Mouse (Mus musculus) lung, postnatal 0 days (tissue): Measurements from ENCODE around the gene Loxl3. TPM values are rescaled to one million over a fixed set of nuclear protein-coding genes. Genes with fewer than 3 reads are reported as not detected.

ENCODE experiments used
- ATAC-seq: fragments of 200-750 bp; cut with Nextera tagmentation; 2 replicates; pipeline ENCODE4 v1.8.0; 2017; ENCODE audit warnings: moderate library complexity
- DNase-seq: peaks from one replicate; pipeline ENCODE4 v3.0.0-alpha.2; 2016; ENCODE audit warnings: low spot score
- H3K27ac ChIP-seq: fragments of 300-500 bp; sonication (generic); 2 replicates; pipeline ENCODE4 v1.5.1; 2014; ENCODE audit warnings: antibody characterized with exemption, mild to moderate bottlenecking, low read length, mixed read lengths
- H3K27me3 ChIP-seq: fragments of 300-500 bp; sonication (generic); replicated peaks from 2 replicates; pipeline ENCODE4 v1.6.1; 2014; ENCODE audit warnings: low read length, mixed read lengths; ENCODE audit not compliant: insufficient read depth
- H3K36me3 ChIP-seq: fragments of 300-500 bp; sonication (generic); 2 replicates; pipeline ENCODE4 v1.6.1; 2014; ENCODE audit warnings: low read length, mixed read lengths; ENCODE audit not compliant: insufficient read depth
- H3K4me1 ChIP-seq: fragments of 300-500 bp; sonication (generic); 2 replicates; pipeline ENCODE4 v1.6.1; 2014; ENCODE audit warnings: antibody characterized with exemption, low read depth, low read length, mixed read lengths; ENCODE audit not compliant: insufficient read depth
- H3K4me2 ChIP-seq: fragments of 300-500 bp; sonication (generic); replicated peaks from 2 replicates; pipeline ENCODE4 v1.6.1; 2014; ENCODE audit warnings: low read depth, mild to moderate bottlenecking, low read length, moderate library complexity, mixed read lengths
- H3K4me3 ChIP-seq: fragments of 300-500 bp; sonication (generic); 2 replicates; pipeline ENCODE4 v1.5.1; 2014; ENCODE audit warnings: low read depth, low read length
- H3K9ac ChIP-seq: fragments of 300-500 bp; sonication (generic); replicated peaks from 2 replicates; pipeline ENCODE4 v1.6.1; 2014; ENCODE audit warnings: low read depth, mild to moderate bottlenecking
- H3K9me3 ChIP-seq: fragments of 300-500 bp; sonication (generic); 2 replicates; pipeline ENCODE4 v1.6.1; 2016; ENCODE audit warnings: low read length, mixed read lengths
- CTCF ChIP-seq: IDR thresholded peaks from 2 replicates; pipeline ENCODE4 v1.5.1; 2016; ENCODE audit warnings: antibody characterized with exemption, mild to moderate bottlenecking
- EP300 ChIP-seq: IDR thresholded peaks from 2 replicates; pipeline ENCODE4 v1.6.1; 2016; ENCODE audit warnings: antibody characterized with exemption, mild to moderate bottlenecking, control low read depth
- WGBS: fragments of 180-500 bp; shearing (Covaris S2); extraction: QIAGEN DNeasy Blood & Tissue Kit; methylation state at CpG from one replicate; pipeline ENCODE4 v1.1.7; 2014; 5-methylcytosine and 5-hydroxymethylcytosine counted together
- microRNA counts: library from miRNA; unstranded; fragments of <30 nt; microRNA quantifications from one replicate; lab custom pipeline; 2015
- microRNA-seq: library from miRNA; unstranded; fragments of <30 nt; microRNA quantifications from one replicate; pipeline ENCODE4, GENCODE M21; 2016
- polyA plus RNA-seq: library from polyadenylated mRNA; unstranded; fragments of >200 nt; fragmentation: Nextera tagmentation; extraction: Ambion mirVana; gene quantifications from 2 replicates; pipeline ENCODE4 v1.2.1, GENCODE M21; 2015

Loxl3 gene
- polyA plus RNA-seq, 1 experiment from 2014 or later: 10.1 TPM

- H3K4me1 ChIP-seq: peaks cover 7% of the 10 kb centered on the region
- no peak overlapping the region for H3K4me2 ChIP-seq
- no peaks in the 10 kb centered on the region for H3K36me3 ChIP-seq
- no peak for TF ChIP-seq CTCF
- no peak for TF ChIP-seq EP300
- no peak overlapping the region for H3K27ac ChIP-seq
- H3K4me3 ChIP-seq: no peak overlapping the region
- 55% methylated on average over 2 of the region's 2 CpGs for WGBS
- H3K27me3 ChIP-seq: no peaks in the 10 kb centered on the region
- ATAC-seq (no peak), DNase-seq (no peak)
- H3K9ac ChIP-seq: no peak overlapping the region
- no peaks in the 10 kb centered on the region for H3K9me3 ChIP-seq
Measured at GRCm38 (mm10) chr6:83098411-83098810, 64.4 kb downstream of the Loxl3 start.

GRCm38 (mm10) chr6:83101316-83101687 lies 67.3 kb downstream of the Loxl3 start, which contains the start of the genes Ccdc142 and Gm42688:
Ccdc142 (plus strand) TSS chr6:83101601.
Gm42688 (plus strand) TSS chr6:83101617.
- Histone ChIP-seq H3K4me1 (peaks cover 7% of the 10 kb centered on the region), H3K4me2 (peak within 1 kb of the TSS; percentile 91), H3K27ac (peak within 1 kb of the TSS; percentile 81), H3K36me3 (no peaks in the 10 kb centered on the region), H3K9me3 (no peaks in the 10 kb centered on the region), H3K9ac (peak within 1 kb of the TSS; percentile 43; the same call in 1 of the 2 replicates), H3K4me3 (peak within 1 kb of the TSS; percentile 69), H3K27me3 (no peaks in the 10 kb centered on the region)
- 4% methylated on average over 24 of the region's 25 CpGs for WGBS
- ATAC-seq: peak; percentile 93
- TF ChIP-seq EP300 (no peak), CTCF (peak; percentile 79)
- DNase-seq: peak; percentile 95

- peak; percentile 68 for TF ChIP-seq CTCF
- TF ChIP-seq EP300: no peak
- DNase-seq (peak; percentile 73), ATAC-seq (peak; percentile 86)
- H3K36me3 ChIP-seq: no peaks in the 10 kb centered on the region
- no peaks in the 10 kb centered on the region for H3K9me3 ChIP-seq
- 1% methylated on average over 62 of the region's 74 CpGs for whole genome bisulfite sequencing
- H3K27me3 ChIP-seq: no peaks in the 10 kb centered on the region
- H3K4me2 ChIP-seq: peak overlapping the region; percentile 91
- H3K4me3 ChIP-seq: peak overlapping the region; percentile 69
- peak overlapping the region; percentile 81 for H3K27ac ChIP-seq
- H3K4me1 ChIP-seq: peaks cover 7% of the 10 kb centered on the region
- H3K9ac ChIP-seq: peak overlapping the region; percentile 43; the same call in 1 of the 2 replicates
Measured at GRCm38 (mm10) chr6:83101688-83102556, 67.9 kb downstream of the Loxl3 start.

MicroRNAs within 50 kb of the gene (microRNA counts, 519-probe panel; counts per million panel counts)
- not detected for microRNA mmu-miR-3470a+mmu-miR-3470b (lab: Ali Mortazavi, UCI)

Small RNA genes lying within 50 kb of the gene (microRNA-seq; reads per million reads assigned to microRNA genes)
- gene Mir3470a (not detected), gene Mir7040 (not detected)

Other genes starting within 250 kb of the Loxl3 start
- 8.8 and 14.3 TPM in 2 replicates for gene Sema4f, start 94.4 kb upstream of the Loxl3 start, polyA plus RNA-seq
- gene M1ap, start 87.3 kb upstream of the Loxl3 start, polyA plus RNA-seq: 1.8 and 2.5 TPM in 2 replicates
- 22.8 and 23.3 TPM in 2 replicates for gene Dok1, start 702 bp upstream of the Loxl3 start, polyA plus RNA-seq
- gene Aup1, start 20.3 kb downstream of the Loxl3 start, polyA plus RNA-seq: 201 and 205 TPM in 2 replicates
- gene Htra2, start 21.1 kb downstream of the Loxl3 start, polyA plus RNA-seq: 50.5 and 55.5 TPM in 2 replicates
- gene Dqx1, start 23.7 kb downstream of the Loxl3 start, polyA plus RNA-seq: 1.9 and 2.4 TPM in 2 replicates
- not detected in 2 replicates for gene Tlx2, start 36.1 kb downstream of the Loxl3 start, polyA plus RNA-seq
- gene Pcgf1, start 43.7 kb downstream of the Loxl3 start, polyA plus RNA-seq: 24.3 and 26.0 TPM in 2 replicates
- 1.9 and 3.4 TPM in 2 replicates for gene Lbx2, start 52.2 kb downstream of the Loxl3 start, polyA plus RNA-seq
- gene Ccdc142, start 67.4 kb downstream of the Loxl3 start, polyA plus RNA-seq: 1.2 and 1.5 TPM in 2 replicates
- gene Gm42688, start 67.4 kb downstream of the Loxl3 start, polyA plus RNA-seq: 1.9 TPM in 2 replicates
- 127 and 128 TPM in 2 replicates for gene Mrpl53, start 74.9 kb downstream of the Loxl3 start, polyA plus RNA-seq
- 21.6 and 23.5 TPM in 2 replicates for gene Mogs, start 81.3 kb downstream of the Loxl3 start, polyA plus RNA-seq
- gene Wbp1, start 87.4 kb downstream of the Loxl3 start, polyA plus RNA-seq: 57.9 and 62.4 TPM in 2 replicates
- 14.5 and 18.1 TPM in 2 replicates for gene Ino80b, start 91.3 kb downstream of the Loxl3 start, polyA plus RNA-seq
- 51.2 and 63.8 TPM in 2 replicates for gene Rtkn, start 101.3 kb downstream of the Loxl3 start, polyA plus RNA-seq
- gene Wdr54, start 122.2 kb downstream of the Loxl3 start, polyA plus RNA-seq: 3.1 and 3.3 TPM in 2 replicates
- gene 1700003E16Rik, start 122.2 kb downstream of the Loxl3 start, polyA plus RNA-seq: 6.1 and 9.8 TPM in 2 replicates
- gene Dctn1, start 131.7 kb downstream of the Loxl3 start, polyA plus RNA-seq: 55.3 and 63.7 TPM in 2 replicates
- gene Slc4a5, start 185.7 kb downstream of the Loxl3 start, polyA plus RNA-seq: 5.0 and 5.3 TPM in 2 replicates